Mouse (Mus musculus) v-Abl transformed pro-B cells (cell line): Measurements from ENCODE around the gene Rpl38.

Experiments used
- in situ Hi-C, 2 experiments: fragments of 400-800 bp; cut with MboI; formaldehyde crosslinking; loops; one replicate each; pipeline ENCODE4 v1.15.1; 2025; ENCODE audit not compliant: unreplicated experiment in 2 of 2

The Rpl38 gene

DNA sequence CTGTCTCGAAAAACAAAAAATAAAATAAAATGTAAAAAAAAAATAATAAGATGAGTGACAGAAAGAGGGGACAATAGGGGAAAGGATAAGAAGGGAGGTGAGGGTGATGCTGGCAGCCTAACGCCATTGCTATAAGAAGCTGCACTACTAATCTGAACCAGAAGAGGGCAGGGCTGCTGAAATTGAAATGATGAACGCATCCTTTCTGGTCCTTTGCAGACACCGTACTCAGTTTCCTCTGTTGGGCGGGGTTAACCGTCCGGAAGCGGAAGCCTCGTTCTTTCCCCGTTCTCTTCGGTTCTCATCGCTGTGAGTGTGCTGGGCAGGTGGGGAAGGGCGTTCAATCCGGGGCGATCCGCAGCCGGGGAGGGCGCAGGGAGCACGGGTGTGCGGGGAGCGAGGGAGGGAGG, at the start of gene Rpl38:
TSS of gene Rpl38 (plus strand) at position 224 of the 410 bp plus-strand sequence.
- in situ Hi-C loops, result no loop called here

DNA sequence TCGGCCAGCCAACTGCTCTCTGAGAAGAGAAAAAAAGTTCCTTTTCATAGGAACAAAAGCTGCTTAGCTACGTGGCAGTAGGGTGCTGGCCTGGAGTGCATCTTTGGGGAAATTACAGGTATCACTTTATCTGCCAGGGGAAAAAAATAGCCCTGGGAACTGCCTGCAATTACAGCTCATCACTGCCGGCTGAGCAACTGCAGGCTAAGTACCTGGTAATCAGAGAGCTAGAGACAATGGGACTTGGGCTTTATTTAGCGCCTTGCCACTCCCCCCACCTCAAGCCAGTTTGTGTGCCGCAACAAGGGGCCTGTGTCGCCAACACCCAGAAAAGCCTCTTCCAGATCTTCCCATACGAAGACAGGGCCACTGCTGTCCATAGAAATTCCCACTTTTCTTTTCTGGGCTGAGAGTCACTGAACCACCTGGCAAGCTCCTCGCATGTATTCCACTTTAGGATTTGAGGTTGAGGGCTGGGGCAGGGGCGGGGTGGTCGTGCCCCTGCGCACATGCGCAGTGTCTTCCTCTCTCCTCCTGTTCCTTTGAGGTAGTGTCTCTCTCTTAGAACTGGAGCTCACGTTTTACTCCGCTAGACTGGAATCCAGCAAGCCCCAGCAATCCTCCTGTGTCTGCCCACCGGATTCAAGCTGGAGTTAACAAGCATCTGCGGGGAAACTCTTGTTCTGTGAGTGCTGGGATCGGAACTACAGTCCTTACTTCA, 49.5 kb upstream of the Rpl38 start:
- in situ Hi-C loops, result no loop called here

DNA sequence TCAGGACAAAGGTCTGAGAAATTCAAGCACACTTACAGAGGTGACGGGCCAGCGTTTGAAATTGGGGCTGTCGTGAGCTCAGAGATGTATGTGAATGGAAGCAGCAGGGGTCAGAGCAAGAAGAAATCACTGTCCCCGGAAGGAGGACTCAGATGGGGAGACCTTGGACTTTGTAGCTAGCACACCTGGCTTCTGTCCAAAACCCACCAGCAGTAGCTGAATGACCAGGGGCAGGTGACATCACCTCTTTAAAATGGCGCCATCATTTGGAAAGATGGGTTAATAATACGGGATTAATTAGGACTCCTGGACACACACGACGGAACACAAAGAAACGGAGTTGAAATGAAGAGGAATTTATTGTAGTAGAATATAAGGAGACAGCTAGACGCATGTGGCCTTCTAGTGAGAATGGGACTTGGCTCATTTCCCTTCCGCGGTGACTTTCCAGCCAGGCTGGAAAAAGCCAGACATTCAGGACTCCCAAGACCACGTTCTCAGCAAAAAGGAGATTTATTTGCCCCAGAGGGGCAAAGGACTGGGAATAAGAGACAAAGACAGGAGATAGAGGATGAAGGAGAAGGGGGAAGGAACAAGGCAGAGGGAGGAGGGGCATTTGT, 42.1 kb upstream of the Rpl38 start:
- in situ Hi-C loops, result no loop called here

DNA sequence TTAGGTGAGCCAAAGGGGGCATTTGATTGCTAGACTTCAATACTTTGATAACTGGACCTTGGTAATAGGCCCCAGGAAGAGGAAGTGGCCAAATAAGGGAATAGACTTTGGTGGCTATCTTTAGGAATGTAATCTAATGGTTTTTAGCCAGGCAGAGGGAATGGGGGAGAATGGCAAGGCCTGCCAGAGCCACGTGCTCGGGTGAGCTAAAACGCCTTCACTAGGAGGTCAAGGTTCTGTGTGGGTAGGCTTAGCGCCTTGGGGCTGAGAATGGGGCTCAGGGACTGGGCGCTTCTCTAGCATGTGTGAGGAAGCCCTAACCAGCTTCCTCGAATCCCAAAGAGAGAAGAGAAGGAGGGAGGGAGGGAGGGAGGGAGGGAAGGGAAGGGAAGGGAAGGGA, 41.3 kb upstream of the Rpl38 start:
- in situ Hi-C loops, result no loop called here

DNA sequence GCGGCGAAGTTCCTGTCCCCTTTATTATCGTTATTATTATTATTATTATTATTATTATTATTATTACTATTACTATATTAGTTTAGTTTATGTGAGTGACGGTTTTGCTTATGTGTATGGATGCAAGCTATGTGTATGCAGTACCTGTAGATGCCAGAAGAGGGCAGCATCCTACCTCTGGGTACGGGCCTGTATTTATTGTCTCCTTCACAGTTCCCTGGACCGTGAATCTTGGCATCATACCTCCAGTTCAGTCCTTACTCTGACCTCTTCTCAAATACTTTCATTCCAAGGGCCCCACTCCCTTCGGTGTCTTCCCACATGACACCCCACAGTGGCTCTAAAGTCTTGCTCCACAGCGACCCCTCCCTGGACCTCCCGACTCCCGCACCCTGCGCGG, 40.3 kb upstream of the Rpl38 start:
- in situ Hi-C loops, result no loop called here

DNA sequence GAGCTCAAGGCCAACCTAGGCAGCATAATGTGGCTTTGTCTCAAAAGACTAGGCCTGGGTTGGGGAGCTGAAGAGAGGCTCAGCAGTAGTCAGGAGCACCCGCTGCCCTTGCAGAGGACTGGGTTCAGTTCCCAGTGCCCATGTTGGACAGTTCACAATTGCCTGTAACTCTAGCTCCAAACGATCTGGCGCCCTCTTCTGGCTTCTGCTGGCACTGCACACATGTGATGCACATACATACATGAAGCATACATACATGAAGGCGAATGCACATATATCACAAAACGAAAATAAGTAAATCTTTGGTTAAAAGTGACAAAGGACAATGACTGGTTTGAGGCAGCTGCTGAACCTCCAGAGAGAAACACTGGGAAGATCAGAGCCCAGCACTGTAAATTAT, 38.3 kb upstream of the Rpl38 start:
- in situ Hi-C loops, result loop anchor here (5.0 to 10.0 kb wide), 4 partner anchors 925 to 1455 kb away; no protein-coding TSS in a partner anchor

DNA sequence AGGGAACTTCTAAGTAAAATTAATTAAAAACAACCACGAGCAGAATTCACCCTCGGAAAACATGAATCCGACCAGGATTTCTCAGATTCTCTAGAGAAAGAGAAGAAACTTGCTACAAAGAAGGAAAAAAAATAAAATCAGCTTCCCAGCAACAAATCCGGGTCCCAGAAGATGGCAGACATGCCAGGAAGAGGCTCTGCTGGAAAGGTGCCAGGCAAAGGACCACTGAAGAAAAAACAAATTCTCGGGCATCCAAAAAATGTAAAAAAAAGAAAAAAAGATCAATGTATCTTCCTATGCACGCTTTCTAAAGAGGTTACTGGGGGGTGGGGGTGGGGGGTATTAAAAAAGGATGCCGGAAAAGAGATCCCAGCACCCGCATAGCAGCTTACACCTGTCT, 36.1 kb upstream of the Rpl38 start:
- in situ Hi-C loops, result loop anchor here (5.0 to 10.0 kb wide), 4 partner anchors 927 to 1457 kb away; no protein-coding TSS in a partner anchor

DNA sequence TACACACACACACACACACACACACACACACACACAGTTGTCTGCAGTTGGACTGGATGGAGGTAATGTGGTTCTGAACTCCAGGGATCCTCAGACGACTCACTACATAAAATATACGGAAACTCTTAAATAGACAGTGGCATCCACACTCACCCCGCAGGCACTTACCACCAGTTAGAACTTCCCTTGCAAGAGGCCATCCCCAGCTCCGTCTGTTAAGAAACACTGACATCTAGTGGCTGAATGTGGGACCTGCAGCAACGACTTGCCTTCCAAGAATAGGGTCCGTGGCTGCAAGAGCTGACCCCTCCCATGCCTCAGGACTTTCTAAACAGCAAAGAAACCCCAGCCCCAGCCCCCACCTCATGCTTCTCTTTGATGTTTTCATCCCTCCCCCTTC, 32.0 kb upstream of the Rpl38 start:
- in situ Hi-C loops, result loop anchor here (10.0 kb wide), 2 partner anchors 931 to 1461 kb away; no protein-coding TSS in a partner anchor

DNA sequence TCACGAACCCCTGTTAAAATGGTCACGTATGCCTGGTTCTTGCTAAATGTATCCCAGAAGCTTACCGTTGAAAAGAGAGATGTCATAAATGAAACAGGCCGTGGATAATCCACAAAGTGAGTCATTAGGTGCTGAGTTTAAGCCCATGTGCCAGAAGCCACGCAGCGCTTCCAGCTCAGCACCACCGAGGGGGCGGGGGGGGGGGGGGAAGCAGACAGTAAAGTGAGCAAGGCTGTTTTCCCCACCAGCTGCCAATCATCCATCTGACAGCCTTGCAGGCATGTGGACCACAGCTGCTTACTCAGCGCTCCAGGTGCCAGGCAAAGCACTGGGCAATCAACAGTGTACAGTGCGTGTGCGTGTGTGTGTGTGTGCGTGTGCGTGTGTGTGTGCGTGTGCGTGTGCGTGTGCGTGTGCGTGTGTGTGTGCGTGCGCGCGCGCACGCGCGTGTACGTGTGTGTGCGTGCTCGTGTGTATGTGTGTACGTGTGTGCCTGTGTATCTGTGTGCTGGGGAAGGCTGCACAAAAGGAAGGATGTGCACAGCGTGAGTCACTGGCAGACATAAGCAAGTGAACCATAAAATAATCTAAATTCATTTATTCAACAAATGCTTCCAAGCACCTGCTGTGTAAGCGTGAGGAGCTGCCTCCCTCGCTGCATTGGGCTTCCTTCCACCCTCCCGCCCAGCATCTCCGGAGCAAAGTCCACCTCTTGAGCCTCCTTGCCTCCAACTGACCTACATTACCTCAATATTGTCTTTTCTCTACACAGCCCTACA, 31.4 kb upstream of the Rpl38 start:
- in situ Hi-C loops, result loop anchor here (10.0 kb wide), 2 partner anchors 932 to 1462 kb away; no protein-coding TSS in a partner anchor

DNA sequence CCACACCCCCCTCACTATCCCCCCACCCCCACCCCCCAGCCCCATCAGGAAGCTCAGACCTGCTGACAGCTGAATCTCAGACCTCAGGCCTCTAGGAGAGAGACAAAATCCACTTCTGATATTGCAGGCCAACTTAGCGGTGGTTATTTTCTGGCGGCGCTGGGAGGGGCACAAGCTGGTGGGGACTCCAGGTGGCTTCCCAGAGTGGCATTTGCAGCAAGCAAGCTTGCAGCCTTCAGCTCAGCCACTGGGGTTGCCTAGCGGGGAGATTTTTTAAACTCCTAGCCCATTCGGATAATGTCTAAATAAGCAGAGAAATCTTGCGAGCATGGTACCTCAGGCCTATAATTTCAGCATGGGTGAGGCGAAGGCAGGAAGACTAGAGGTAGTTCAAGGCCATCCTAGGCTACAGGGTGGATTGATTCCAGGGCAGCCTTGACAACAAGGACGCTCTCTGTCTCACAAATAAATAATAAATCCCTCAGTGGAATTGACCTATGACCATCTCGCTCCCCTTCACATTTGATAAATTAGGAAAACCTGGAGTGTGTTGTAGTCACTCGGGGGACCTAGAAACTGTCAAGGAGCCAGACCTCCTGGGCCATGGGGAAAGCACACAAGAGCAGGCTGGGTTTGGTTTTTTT, 29.6 kb upstream of the Rpl38 start:
- in situ Hi-C loops, result loop anchor here (10.0 kb wide), 2 partner anchors 934 to 1464 kb away; no protein-coding TSS in a partner anchor

DNA sequence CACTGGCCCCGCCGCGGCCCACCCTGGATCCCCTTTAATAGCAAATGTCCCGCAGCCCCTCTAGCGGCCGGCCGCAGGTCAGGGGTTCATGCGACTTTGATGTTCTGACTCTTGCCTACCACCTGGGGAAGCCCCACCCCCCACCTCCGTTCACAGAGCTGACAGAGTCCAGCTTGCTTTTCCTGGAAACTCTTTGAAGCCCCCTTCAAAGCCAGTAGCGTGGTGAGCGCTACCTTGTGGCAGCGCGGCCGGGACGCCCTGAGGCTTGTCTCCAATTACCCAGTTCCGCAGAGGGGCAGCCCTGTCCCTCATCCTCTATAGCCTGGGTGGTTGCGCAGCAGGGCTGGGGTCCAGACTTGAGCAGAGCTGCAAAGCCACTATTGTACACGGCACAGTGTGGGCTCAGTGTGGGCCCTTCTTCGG, 28.6 kb upstream of the Rpl38 start:
- in situ Hi-C loops, result loop anchor here (10.0 kb wide), 2 partner anchors 935 to 1465 kb away; no protein-coding TSS in a partner anchor

DNA sequence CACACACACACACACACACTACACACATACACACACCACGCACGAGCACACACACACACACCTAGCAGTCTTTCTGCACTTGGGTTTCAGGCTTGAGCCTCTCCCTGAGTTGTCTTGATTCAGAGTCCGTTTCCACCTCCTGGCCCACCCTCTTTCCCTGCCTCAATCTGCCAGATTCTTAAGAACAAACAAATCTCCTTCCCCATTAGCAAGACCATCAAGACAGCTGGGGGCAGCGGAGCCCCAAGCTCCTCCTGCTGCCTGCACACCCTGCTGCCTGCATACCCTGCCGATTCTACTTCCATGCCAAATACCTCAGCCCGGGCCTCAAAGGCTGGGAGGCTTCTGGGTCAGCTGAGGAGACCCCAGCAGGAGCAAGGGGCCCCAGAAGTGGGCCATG, 27.7 kb upstream of the Rpl38 start:
- in situ Hi-C loops, result no loop called here

DNA sequence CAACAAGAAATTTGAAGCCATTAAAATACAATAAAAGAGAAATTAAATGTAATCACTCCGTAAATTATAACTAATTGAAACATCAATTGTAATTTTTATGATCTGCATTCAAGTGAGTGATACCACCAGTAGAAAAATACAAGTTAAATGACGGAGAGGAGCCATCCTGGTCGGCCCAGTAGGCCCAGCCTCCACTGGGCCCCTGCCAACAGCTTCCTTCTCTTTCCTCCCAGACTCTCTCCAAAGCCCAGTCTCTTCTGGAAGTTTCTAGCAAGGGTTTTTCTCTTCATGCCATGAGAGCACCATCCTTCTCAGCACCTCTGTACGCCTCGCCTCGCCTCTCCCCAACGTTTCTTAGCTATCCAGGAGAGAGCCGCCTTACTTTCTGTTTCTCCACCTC, 27.2 kb upstream of the Rpl38 start:
- in situ Hi-C loops, result no loop called here

DNA sequence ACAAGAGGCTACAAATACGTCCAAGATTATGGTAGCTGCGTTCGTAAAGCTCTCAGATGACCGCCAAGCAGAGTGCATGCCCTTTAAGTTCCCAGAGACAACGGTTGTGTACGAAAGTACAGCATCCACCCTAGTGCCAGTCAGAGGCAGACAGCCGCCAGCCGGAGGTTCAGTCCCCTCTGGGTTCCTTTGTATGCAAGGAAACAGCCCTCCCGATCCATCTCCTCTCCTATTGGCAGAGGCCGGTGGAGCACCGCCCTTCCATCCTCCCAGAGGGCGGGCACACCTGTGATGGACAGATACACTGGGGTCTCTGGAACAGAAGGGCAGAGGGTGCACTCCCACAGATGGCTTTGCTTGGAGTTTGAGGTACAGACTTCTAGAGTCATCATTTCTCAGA, 26.1 kb upstream of the Rpl38 start:
- in situ Hi-C loops, result no loop called here

DNA sequence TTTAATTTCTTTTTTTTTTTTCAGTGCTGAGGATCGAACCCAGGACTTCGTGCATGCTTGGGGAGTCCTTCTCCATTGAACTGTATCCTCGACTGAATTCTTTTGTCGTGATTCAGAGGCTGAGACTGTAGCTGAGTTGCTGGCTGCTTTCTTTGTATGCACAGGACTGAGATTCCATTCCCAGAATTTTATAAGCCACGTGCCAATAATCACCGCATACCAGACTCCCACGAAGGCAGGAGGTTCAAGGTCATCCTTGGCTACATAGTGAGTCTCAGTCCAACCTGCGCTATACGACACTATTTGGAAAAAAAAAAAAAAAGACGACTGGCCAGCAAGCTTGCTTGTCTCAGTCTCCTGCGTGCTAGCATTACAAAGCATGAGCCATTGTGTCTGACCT, 25.4 kb upstream of the Rpl38 start:
- in situ Hi-C loops, result no loop called here

DNA sequence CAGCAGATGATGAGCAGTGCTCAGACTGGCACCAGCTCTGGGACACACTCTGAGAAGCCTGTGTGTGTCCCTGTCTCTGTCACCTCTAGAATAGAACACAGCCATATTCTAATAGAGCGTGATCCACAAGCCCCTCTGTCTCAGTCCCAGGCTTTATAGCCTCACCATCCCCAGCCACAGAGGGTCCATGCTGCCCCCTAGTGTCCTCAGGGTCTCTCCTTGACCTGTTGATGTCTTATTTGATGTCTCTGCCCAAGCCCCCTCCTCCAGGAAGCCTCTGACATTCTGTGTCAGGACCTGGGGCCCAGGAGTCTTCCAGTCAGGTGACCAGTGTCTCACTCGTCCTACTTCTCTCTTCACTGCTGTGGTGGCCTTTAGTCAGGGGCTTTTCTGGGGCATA, 24.2 kb upstream of the Rpl38 start:
- in situ Hi-C loops, result no loop called here

DNA sequence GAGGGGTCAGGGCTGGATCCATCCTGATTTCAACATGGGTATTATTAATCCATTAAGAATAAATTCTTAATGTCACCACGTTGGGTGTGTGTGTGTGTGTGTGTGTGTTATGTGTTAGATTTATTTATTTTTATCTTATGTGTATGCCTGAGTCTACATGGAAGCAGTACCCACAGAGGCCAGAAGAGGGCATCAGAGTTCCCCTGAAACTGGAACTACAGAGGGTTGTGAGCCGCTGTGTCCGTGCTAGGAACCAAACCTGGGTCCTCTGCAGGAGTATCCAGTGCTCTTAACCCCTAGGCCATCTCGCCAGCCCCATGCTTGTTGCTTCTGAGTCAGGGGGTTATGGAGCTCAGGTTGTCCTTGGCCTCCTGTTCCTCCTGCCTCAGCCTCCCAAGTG, 18.8 kb upstream of the Rpl38 start:
- in situ Hi-C loops, result no loop called here

DNA sequence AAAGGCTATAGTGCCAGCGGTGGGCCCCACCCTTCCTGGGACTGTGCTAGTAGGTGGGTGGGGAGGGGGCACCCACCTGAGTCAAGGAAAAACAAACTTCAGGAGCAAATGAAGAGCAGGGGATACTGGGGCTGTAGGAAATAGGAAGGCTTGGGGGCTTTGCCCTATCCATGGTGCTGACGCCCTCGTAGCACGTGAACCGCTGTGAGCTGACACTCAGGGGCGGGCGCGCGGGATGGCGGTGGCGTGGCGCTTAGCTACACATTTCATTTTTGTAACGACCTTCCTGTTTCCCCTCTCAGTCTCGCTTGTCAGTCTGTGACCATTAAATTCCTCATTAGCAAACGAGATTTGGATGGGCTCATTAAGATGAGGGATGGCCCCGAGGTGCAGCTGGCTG, 15.8 kb upstream of the Rpl38 start:
- in situ Hi-C loops, result no loop called here

DNA sequence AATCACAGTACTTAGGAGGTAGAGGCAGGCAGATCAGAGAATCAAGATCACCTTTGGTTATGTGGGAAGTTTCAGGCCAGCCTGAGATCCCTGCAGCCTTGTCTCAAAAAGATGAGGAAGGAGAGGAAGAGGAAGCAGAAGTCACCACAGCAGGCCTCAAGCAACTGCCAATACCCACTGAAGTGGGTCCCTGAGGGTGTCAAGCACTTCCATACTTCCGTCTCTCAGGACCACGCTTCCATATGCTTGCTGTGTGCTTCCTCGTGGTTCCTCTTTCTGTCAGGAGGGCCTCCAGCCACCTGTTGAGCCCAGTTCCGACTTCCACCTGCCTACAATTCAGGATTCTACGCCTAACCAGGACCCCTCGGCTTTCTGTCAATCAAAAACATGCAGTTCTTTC, 14.7 kb upstream of the Rpl38 start:
- in situ Hi-C loops, result no loop called here

DNA sequence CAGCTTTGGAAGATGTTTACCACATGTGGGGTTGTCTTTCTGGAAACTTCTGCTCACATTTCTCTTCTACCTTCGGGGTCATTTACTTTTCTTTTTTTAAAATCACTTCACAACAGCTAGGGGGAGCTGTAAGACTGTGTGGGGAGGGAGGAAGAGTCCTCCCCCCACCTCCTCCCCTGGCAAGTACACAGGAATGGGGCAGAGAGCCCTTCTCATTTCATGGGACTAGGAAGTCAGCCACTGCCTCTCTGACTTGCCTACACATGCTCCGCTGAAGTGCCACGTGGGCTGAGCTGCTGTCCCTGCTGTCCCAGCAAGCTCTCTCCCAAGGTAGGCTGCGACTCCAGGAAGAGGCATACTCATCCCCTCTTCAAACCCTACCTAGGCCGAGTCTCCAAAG, 13.8 kb upstream of the Rpl38 start:
- in situ Hi-C loops, result no loop called here
